35 mouse cellular contexts compared by ENCODE assay signal in the genomic region with DNA sequence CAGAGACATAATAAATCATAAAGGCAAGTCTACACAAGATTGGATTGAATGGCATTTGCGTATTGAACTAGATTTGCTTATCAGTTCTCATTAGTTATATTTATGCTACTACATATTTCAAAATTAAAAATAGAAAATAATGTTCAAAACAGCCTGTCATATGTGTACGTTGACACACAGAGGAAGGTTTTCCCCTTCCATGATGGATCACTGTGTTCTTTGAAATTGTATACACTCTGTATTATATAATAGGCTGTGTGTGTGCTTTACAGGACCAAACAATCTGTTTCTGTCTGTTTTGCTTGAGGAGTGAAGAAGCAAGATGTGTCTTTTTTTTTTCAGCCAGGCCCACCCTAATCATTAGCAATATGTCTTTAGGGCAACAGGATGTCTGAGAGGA.
"Had no signal": no experiment of that assay in that cellular context is flagged by ENCODE, and none has a peak within 500 bp of the region (broad histone marks: within the 10 kb centered on the region; RNA-seq: fewer than 3 reads in every experiment).

No protein-coding gene starts in this region.

- ATAC-seq: hindbrain, embryonic 16.5 days; hindbrain, postnatal 0 days; inflammation-experienced regulatory T-cells, adult 6 months; intestine, embryonic 15.5 days; intestine, embryonic 16.5 days; intestine, postnatal 0 days had no signal

- H3K4me3 ChIP-seq: heart, adult 2 months; heart, embryonic 10.5 days; heart, embryonic 12.5 days; heart, embryonic 13.5 days; heart, embryonic 15.5 days; hindbrain, embryonic 10.5 days; hindbrain, embryonic 12.5 days; hindbrain, embryonic 13.5 days; hindbrain, embryonic 15.5 days; intestine, embryonic 15.5 days; kidney, embryonic 15.5 days; layer of hippocampus, adult 2 months had no signal

- H3K9ac ChIP-seq: heart, embryonic 12.5 days; heart, embryonic 13.5 days; heart, embryonic 15.5 days; hindbrain, embryonic 12.5 days; hindbrain, embryonic 13.5 days; hindbrain, embryonic 14.5 days; hindbrain, embryonic 15.5 days; intestine, embryonic 15.5 days; kidney, embryonic 15.5 days had no signal

- DNase-seq: heart, adult 2 months; heart, postnatal 10 days; heart, postnatal 14 days; heart, postnatal 36 days; heart, postnatal 4 days; kidney, adult 11 months; kidney, adult 18-20 months; kidney, adult 2 months; kidney, adult 8-10 months; kidney, adult 9 months; kidney, postnatal 10 days; kidney, postnatal 14 days; kidney, postnatal 25 days; kidney, postnatal 36 days; kidney, postnatal 4 days; layer of hippocampus, adult 9-11 months had no signal

- H3K27ac ChIP-seq: heart, adult 2 months; heart, embryonic 10.5 days; heart, embryonic 13.5 days; heart, embryonic 15.5 days; hindbrain, embryonic 10.5 days; hindbrain, embryonic 12.5 days; hindbrain, embryonic 13.5 days; hindbrain, embryonic 14.5 days; hindbrain, embryonic 15.5 days; hindbrain, postnatal 0 days; intestine, embryonic 15.5 days; kidney, embryonic 15.5 days; kidney, postnatal 0 days; layer of hippocampus, adult 2 months had no signal

- H3K4me1 ChIP-seq: heart, embryonic 10.5 days; heart, embryonic 12.5 days; heart, embryonic 13.5 days; heart, embryonic 15.5 days; hindbrain, embryonic 10.5 days; hindbrain, embryonic 12.5 days; hindbrain, embryonic 13.5 days; hindbrain, embryonic 15.5 days; intestine, embryonic 15.5 days; kidney, embryonic 15.5 days had no signal

- H3K9me3 ChIP-seq: heart, embryonic 10.5 days; heart, embryonic 12.5 days; heart, embryonic 13.5 days; heart, embryonic 15.5 days; hindbrain, embryonic 10.5 days; hindbrain, embryonic 12.5 days; hindbrain, embryonic 13.5 days; hindbrain, embryonic 15.5 days; intestine, embryonic 15.5 days; kidney, embryonic 15.5 days had no signal

- H3K4me2 ChIP-seq: heart, embryonic 11.5 days; heart, embryonic 12.5 days; heart, embryonic 13.5 days; heart, embryonic 15.5 days; hindbrain, embryonic 12.5 days; hindbrain, embryonic 13.5 days; hindbrain, embryonic 14.5 days; hindbrain, embryonic 15.5 days; intestine, embryonic 15.5 days; kidney, embryonic 15.5 days had no signal

- H3K36me3 ChIP-seq: heart, embryonic 10.5 days; heart, embryonic 12.5 days; heart, embryonic 13.5 days; heart, embryonic 15.5 days; hindbrain, embryonic 10.5 days; hindbrain, embryonic 12.5 days; hindbrain, embryonic 13.5 days; hindbrain, embryonic 15.5 days; intestine, embryonic 15.5 days; kidney, embryonic 15.5 days had no signal

- H3K27me3 ChIP-seq: heart, embryonic 12.5 days; heart, embryonic 13.5 days; heart, embryonic 15.5 days; hindbrain, embryonic 12.5 days; hindbrain, embryonic 13.5 days; hindbrain, embryonic 15.5 days; intestine, embryonic 15.5 days; kidney, embryonic 15.5 days had no signal
